Mouse (Mus musculus) adrenal gland, postnatal 36 days (tissue): ENCODE measurements at regions not wholly inside any gene's neighbourhood (a gene's known extent, or its start where the extent isn't known, plus 50 kb on each side); places are given as distances from the start of the nearest gene placed in this dataset.
A peak's percentile ranks its signal among the peaks of the same experiment; 100 is the strongest.

Experiments
- DNase-seq, 2 experiments: peaks; one replicate each; pipeline ENCODE4 v3.0.0; 2021; ENCODE audit warnings: mixed read lengths in 1 of 2

DNA sequence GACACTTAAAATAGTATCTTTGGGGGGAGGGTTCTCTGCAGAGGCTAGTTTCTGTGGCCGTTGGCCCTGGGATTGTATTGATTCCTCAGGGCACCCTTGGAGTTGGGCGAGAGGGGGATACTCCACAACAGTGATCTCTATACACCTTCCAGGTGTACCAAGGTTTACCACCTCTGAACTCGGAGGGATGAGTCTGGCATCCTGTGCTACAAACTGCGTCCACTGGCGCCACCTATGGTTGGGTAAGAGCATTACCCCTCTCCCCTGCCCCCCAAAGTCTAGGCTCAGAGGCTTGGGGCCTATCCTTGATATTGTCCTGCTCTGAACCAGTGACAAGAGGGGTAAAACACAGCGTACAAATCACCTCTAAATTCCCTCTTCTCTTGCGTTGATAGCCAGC, 62.2 kb downstream of the Gm17728 start:
- peak in 1 of 2 experiments; percentile 11 for DNase-seq

DNA sequence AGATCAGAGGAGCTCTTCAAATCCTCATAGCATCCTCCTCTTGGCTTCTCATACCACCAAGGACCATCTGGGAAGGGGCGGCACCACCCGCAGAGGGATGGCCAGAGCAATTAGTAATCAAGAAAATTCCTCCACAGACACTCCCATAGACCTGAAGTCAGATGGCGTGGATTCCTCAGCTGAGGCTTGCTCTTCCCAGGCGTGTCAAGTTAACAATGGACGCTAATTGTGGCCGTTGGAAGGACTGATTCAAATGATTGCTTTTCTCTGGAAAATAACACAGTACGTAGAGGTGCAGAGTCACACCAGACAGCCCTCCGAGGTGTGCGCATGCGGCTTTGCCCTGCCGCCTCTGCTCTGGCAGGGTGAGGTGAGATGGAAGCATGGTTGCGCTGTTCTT, 62.7 kb downstream of the Gm17728 start:
- DNase-seq = no peak

GRCm38 (mm10) chr17:9529340-9529739, 107.5 kb downstream of the Gm17728 start:
- no peak for DNase-seq

- no peak for DNase-seq
Observed at GRCm38 (mm10) chr17:9536090-9536489, 114.2 kb downstream of the Gm17728 start.

DNA sequence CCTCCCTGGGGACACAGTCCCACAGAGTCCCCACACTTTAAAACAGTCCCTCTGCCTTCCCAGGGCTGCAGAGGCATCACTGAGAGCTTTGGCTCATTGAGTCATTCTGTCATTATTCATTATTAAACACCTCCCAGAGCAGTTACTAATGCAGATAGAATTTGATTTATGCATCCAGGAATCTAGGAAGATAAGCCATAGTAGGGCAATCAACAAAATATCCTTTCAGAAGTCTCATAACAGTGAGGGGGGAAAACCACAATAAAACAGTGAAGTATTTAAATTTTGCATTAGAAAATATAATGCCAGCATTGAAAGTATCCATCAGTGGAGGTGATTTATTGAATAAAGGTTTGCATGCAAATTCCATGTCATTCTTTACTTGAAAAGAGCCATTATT, 116.5 kb downstream of the Gm17728 start:
- no peak for DNase-seq

- no peak for DNase-seq
Observed at GRCm38 (mm10) chr17:9540156-9540555, 118.3 kb downstream of the Gm17728 start.

GRCm38 (mm10) chr17:9543224-9543797, 121.5 kb downstream of the Gm17728 start:
- DNase-seq = no peak

DNA sequence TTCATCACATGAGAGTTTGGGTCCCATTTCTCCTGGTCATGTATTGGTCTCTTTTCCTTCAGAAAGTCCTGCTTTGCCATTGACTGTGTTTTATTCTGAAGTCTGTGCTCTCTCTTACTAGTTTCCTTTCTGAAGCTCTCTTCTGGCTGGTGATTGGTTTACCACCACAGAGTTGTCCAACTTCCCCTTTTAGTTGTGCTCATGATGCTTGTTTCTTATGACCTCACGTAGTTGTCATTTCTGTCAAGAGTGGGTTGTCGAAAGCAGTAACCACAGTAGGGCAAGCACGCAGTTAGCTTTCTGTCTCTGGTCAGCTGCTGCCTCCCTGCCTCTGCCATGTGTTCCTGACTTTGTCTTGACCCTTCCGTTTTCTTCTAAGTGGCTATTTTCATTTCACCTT, 112.0 kb downstream of the Pabpc6 start:
- DNase-seq = no peak

DNA sequence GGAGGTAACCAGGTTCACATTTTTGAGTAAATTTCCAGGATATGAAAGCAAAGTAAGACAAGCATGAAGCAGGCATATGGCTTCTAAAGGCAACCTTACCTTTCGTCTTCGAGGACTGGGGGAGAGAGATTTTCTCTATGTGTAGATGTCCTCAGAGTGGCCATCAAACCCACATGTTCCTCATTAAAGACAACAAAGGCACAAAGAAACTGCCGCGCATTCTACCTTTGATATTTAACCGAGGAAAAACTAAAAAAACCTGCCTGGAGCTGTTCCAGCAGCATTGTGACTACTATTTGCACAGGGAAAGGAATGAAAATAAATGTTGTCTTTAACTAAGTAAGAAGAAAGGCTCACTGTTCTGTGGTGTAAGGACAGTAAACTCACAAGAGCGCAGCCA, 102.7 kb downstream of the Pabpc6 start:
- no peak for DNase-seq

GRCm38 (mm10) chr17:9579401-9580371, 89.8 kb downstream of the Pabpc6 start:
- no peak for DNase-seq

GRCm38 (mm10) chr17:9598131-9598530, 71.4 kb downstream of the Pabpc6 start:
- DNase-seq = no peak

GRCm38 (mm10) chr17:9600459-9600858, 69.1 kb downstream of the Pabpc6 start:
- no peak for DNase-seq
